ENCODE assay signal across 12 mouse cellular contexts in genomic region chr8:43949224-43950021, GRCm38 (mm10).
DNase-seq lines count a peak whose midpoint lies in the region; ATAC-seq and TF ChIP-seq lines count a peak whose summit lies in the region.
"Had no signal": no experiment of that assay in that cellular context is flagged by ENCODE, and none has a peak within 500 bp of the region (broad histone marks: within the 10 kb centered on the region; RNA-seq: fewer than 3 reads in every experiment).

No protein-coding gene starts in this region.

- no peaks in the 10 kb centered on the region for H3K27me3 ChIP-seq in midbrain, embryonic 14.5 days (ENCODE audit: control insufficient read depth, insufficient read depth, low read length)

- no peaks in the 10 kb centered on the region for H3K4me1 ChIP-seq in midbrain, embryonic 14.5 days (ENCODE audit: control insufficient read depth, insufficient read depth, low read length)

- no peaks in the 10 kb centered on the region for H3K9me3 ChIP-seq in midbrain, embryonic 14.5 days (ENCODE audit: control insufficient read depth, low read length)

- H3K36me3 ChIP-seq in midbrain, embryonic 14.5 days (ENCODE audit: control insufficient read depth, insufficient read depth, low read length): no peaks in the 10 kb centered on the region

- H3K9ac ChIP-seq in midbrain, embryonic 14.5 days (replicated peaks; ENCODE audit: low read length): 0 out of 2 replicates have a peak overlapping the region, but pooled peaks have one; percentile 20

- DNase-seq in embryo, embryonic 10.5 days (ENCODE audit: low spot score): peak; percentile 1
- no peak for DNase-seq in embryo, embryonic 10 days (ENCODE audit: low spot score)
- DNase-seq in layer of hippocampus, adult 2 months (ENCODE audit: low spot score in 2 of 2): peak in 1 of 2 experiments; percentile 12
- no peak for DNase-seq in layer of hippocampus, adult 9-11 months
- peak; percentile 2 for DNase-seq in embryo, embryonic 9.5 days (ENCODE audit: extremely low spot score)
- DNase-seq in midbrain, embryonic 14.5 days: peak; percentile 38
- no peak for DNase-seq in urinary bladder, postnatal 10 days (ENCODE audit: low spot score)
- DNase-seq in urinary bladder, postnatal 4 days (ENCODE audit: low spot score in 2 of 2): no peak
- DNase-seq: cerebellum, postnatal 36 days; heart, adult 18-20 months; right cerebral cortex, postnatal 4 days; thymus, adult 18-20 months had no signal

- 49% methylated on average over 9 of the region's 9 CpGs for WGBS in midbrain, embryonic 14.5 days

- peak; percentile 63; the same call in 1 of the 2 replicates for ATAC-seq in midbrain, embryonic 14.5 days (ENCODE audit: low FRiP score, low TSS enrichment)

- H3K4me2 ChIP-seq in midbrain, embryonic 14.5 days (ENCODE audit: low read length): peak overlapping the region; percentile 38

- H3K4me3 ChIP-seq in layer of hippocampus, adult 2 months: peak overlapping the region; percentile 28; the same call in 1 of the 2 replicates
- no peak overlapping the region for H3K4me3 ChIP-seq in midbrain, embryonic 14.5 days (replicated peaks; ENCODE audit: low read depth, low read length)

- no peak overlapping the region for H3K27ac ChIP-seq in layer of hippocampus, adult 2 months
- H3K27ac ChIP-seq in midbrain, embryonic 14.5 days (replicated peaks; ENCODE audit: low read depth, low read length): peak overlapping the region; percentile 50

- TF ChIP-seq CTCF in layer of hippocampus, adult 2 months (conservative IDR thresholded peaks at IDR 0.05): no peak

Comparison
In these comparisons a context has a peak if more than half of its experiments do, and no peak if none do; other contexts are left out.
1. DNase-seq: peak in embryo, embryonic 10.5 days (single experiment), embryo, embryonic 9.5 days (single experiment) and midbrain, embryonic 14.5 days (single experiment); none in embryo, embryonic 10 days (single experiment), layer of hippocampus, adult 9-11 months (single experiment), urinary bladder, postnatal 10 days (single experiment) and urinary bladder, postnatal 4 days (0 of 2).